Mouse (Mus musculus): ENCODE results near the gene Ccl1.

- TF ChIP-seq CTCF (IDR thresholded peaks at IDR 0.05; ENCODE audit: insufficient read depth, low read depth, low read length) = no peak
- no peak for TF ChIP-seq POLR2A (IDR thresholded peaks at IDR 0.05; ENCODE audit: insufficient read depth, low read depth, low read length)
These were observed 136.0 kb downstream of the Ccl1 start for GRCm38 (mm10) chr11:82169456-82169855.

Data from olfactory bulb, adult 2 months (tissue).